Mouse (Mus musculus): ENCODE measurements around the gene Slc1a6. TPM values are rescaled to one million over a fixed set of nuclear protein-coding genes. Genes with fewer than 3 reads are reported as not detected.
"Not testable (repeated sequence)": the region's sequence is repeated elsewhere in the genome, so short reads cannot be mapped to it uniquely, and the experiment has no call there.

Slc1a6 gene
- total RNA-seq (2015), result not detected in 2 replicates
- total RNA-seq (2017), result not detected in 2 replicates

DNA sequence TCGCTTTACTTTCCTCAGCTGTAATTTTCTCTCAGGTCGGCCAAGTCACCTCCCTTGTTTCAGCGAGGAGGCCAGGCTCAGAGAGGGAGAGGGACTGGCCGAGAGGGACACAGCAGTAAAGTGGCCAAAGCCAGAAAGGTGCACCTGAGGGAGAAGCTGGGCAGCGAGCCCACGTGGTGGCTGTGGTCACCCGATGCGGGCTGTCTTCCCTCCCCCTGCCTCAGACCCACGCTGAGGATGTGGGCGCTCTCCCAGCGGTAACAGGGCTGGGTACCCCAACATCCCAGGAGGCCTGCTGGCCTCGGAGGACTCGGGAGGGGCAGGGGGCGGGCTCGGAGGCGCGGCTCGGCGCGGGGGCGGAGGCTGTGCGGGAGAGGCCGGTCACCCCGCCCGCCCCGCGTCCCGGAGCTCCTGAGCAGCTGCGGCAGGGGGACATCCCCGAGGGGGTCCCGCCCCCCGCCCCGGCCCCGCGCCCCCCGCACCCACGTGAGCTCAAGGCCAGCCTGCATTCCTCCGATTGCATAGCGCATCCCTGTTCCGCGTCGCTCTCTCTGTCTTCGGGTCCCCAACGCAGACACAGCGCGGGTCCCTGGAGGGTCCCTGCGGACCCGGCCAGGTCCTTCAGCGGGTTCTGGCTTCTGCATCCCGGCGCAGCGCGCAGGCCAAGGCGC is at the start of gene Slc1a6:
TSS of gene Slc1a6 (plus strand) at position 516 of the 671 bp plus-strand sequence.
- no peak for ATAC-seq (ENCODE audit: poor library complexity, severe bottlenecking)

DNA sequence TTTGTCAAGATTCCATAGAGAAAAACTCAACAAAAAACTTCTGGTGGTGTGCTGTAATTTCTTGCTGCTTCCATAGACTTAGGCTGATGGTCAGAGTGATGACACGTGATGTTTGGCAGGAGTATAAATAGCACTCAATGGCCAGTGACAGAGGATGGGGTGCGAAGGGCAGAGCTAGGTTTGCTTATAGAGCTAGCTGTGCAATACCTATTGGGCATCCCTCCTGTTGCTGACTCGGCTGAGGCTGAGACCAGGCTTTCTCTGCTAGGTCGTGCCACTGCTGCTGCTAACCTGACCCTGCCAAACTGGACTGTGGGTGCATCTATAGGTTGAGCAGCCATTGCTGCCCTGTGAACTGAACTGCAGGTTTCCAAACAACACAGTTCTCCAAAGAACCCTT is 40.5 kb upstream of the Slc1a6 start:
- no peak for ATAC-seq (ENCODE audit: poor library complexity, severe bottlenecking)

DNA sequence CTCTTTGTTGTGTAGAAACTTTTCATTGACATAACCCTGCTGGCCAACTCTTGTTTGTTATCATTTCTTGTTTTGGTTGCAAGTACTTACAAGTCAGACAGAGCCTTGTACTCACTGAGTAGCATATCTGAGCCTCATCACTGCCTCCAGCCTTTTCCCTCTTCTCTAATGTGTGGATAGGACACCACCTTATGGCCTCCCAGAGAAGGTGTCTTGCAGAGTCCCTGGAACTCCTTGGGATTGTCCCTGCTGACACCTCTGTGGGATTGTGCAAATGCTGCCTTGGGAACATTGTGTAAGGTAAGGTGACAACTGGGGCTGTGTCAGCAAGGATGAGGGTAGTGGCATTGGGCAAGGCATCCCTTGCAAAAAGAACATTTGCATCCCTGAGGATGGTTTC is 36.6 kb upstream of the Slc1a6 start:
- no peak for ATAC-seq (ENCODE audit: poor library complexity, severe bottlenecking)

DNA sequence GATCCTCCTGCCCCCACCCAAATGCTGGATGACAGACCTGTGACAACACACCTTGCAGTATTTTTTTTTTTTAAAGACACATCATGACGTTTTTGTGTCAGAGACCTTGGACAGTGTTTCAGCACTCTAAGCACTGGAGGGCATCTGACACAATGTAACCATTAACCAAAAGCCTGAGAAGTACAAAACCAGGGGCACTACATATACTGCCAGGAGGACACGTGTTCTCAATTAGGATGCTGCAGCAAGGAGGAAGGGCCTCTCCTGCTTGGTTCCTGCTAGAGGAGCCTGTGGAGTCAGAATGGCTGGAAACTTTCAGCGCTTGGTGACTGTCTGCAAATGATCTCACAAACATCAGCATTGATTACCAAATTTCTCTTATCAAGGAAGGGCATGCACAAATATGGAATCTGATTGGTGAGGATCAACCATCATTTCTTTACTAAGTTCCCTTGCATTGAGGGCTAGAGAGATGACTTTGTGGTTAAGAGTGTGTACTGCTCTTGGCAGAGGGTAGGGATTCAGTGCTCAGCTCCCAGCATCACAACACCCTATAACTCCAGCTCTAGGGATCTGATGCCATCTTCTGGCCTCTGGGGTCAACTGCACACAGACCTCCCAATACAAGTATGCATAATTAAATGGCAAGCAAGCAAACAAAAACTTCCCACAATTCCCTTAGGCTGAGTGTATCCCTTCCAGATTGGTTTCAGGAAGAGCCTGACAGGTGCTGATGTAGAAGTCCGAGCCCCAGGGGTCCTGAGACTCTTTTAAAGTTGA is 34.7 kb upstream of the Slc1a6 start:
- ATAC-seq (ENCODE audit: poor library complexity, severe bottlenecking), result no peak

DNA sequence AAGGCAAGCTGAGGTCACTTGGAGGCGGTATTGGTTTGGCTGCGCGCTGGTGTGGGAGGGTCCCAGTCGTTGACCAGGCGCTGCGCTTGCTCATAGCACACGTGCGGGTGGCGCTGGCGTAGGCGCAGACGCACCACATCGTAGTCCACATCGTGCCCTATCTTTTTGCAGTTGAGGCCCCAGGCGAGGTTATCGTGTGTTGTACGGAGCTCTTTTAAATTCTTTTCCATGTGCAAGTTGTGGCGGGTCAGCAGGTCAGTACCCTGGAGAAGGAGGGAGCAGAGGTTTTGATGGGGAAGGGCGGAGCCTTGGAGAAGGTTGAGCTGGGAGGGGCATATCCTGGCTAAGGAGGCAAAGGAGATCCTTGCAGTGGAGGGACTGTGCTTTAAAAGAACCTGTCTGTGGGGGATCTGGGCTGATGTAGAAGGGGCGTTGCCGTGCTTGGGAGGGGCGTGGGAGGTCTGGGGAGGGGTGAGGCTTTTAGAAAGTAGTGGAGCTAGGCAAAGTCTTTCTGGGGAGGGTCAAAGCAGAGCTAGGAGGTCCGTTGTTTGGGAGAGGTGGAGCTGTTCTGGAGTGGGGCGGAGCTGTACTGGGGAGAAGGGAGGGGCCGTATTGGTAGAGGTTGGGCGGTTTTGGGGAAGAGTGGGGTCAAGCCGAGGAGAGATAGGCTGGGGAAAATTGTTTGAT is 33.1 kb upstream of the Slc1a6 start:
- no peak for ATAC-seq (ENCODE audit: poor library complexity, severe bottlenecking)

DNA sequence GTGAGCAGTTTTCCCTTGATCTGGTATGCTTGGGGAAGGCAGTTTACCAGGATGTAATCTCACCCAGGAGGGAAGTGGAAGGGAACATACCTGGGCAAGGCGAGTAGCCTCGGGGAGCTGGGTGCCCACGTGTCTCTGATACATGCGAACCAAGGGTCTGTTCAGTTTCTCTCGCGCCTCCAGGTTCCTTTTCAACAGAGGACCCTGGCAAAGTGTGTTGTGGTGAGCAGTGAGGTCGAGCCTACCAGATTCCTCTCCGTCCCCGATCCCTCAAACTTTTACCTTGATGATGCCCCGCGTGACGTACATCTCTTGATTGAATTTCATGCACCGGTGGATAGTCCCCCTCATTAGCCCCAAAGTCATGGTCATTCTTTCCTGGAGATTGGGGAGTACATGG is 32.1 kb upstream of the Slc1a6 start:
- no peak for ATAC-seq (ENCODE audit: poor library complexity, severe bottlenecking)

DNA sequence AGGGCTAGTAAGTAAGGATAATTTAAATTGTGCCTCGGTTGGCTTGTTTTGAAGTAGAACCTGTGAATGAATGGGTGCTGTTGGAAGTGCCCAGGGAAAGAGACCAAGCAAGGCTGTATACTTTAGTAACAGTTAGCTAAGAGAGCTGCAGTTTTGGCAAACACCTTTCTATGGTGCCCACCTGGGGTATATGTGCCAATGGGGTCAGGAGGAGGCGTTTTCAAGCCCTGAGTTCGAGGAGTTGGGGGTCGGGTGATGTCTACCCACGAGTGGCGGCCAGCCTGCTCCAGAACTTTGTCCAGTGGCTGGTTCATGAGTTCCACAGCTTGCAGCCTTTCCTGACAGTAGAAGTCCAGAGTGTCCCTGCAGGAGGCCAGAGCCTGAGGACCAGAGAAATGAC is 31.4 kb upstream of the Slc1a6 start:
- no peak for ATAC-seq (ENCODE audit: poor library complexity, severe bottlenecking)

DNA sequence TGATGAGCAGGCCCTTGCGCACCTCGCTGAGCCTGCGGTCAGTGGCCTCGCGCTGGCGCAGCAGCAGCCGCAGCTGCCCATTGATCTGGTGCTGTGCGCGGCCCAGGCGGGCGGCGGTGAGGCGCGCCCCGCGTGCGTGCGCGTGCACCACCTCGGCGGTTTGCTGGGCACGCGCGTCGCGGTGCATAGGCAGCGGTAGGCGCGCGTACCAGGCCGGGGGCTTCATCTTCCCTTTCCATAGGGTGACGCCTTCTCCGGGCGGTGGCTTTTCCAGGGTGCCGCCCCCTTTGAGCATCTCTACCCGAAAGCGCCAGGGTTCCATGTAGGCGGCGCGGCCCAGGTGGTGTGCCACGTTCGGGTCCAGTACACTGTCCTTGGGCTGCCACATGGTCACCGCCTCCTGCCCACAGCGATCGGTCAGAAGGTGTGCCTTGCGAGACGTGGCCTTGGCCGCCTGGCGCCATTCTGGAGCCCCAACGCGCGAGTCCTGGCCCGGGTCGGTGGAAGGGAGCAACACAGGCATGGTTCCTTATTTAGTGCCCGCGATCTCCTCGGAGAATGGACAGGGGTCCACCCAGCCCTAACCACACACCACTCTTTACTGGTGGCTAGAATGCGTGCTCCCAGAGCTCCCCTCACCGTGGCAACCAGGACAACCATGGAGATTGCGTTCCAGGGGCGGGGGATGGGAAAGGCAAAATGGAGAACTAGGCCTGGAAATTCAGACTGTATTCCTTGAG is 27.7 kb upstream of the Slc1a6 start, which contains the start of gene Ccdc105:
TSS of gene Ccdc105 (minus strand) at position 614 of the 740 bp plus-strand sequence.
- ATAC-seq (ENCODE audit: poor library complexity, severe bottlenecking), result no peak

DNA sequence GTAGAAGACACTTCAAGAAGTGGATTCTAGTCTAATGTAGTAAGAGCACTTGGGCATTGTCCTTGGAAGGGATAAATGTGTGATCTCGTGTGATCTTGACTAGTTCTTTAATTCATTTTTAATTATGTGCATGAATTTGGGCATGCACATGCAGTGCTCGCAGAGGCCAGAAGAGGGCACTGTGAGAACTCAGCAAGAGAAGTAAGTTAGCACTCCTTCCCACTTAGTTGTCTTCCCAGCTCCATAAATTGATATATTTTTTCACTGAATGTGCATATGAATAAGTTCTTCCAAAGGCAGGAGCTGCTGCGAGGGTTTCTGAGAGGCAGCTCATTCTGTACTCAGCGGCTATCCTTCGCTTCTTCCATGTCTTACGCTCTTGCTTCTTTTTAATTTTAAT is 24.3 kb upstream of the Slc1a6 start:
- peak; percentile 54; the same call in 1 of the 2 replicates for ATAC-seq (ENCODE audit: poor library complexity, severe bottlenecking)

DNA sequence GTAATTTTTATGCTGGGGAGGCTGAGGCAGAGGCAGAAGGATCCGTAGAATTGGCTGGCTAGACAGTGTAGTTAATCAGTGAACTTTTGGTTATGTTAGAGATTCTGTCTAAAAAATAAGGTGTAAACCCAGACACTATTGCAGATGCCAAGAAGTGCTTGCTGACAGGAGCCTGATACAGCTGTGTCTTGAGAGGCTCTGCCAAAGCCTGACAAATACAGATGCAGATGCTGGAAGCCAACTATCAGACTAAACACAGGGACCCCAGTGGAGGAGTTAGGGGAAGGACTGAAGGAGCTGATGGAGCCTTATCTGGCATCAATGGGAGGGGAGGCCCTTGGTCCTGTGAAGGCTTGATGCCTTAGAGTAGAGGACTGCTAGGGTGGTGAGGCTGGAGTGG is 14.7 kb upstream of the Slc1a6 start:
- ATAC-seq (ENCODE audit: poor library complexity, severe bottlenecking), result no peak

DNA sequence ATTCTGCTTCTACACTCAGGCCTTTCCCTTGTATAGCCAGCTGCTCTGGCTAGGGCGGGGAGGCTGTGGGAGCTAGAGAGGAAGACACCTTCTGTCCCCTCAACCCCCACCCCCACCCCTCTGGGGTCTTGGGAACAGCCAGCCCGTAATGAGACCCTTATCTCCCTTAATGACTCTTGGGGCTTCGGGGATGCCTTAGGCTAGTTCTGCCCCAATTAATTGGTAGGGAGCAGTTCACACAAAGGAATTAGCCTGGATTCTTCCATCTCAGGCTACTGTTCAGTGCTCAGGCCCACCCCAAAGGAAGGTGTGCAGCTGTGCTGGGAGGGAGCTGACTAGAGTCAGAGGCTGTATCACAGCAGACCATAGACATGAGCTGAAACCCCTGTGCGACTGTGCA is 4.5 kb upstream of the Slc1a6 start:
- no peak for ATAC-seq (ENCODE audit: poor library complexity, severe bottlenecking)

DNA sequence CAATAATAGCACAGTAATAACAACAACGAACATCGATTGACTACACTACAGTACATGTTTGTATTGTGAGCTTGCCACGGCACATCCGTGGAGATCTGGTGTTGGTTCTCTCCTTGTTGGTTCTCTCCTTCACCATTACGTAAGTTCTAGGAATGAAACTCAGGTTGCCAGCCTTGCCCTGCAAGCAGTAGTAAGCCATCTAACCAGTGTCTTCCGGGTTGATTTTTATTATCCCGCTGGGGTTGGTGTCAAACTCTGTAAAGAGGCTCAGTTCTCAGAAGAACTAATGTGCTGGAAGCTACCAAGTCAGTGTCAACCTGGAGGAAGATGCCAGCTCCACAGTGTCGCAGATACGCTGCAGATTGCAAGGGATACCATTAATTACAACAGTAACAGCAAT is 769 bp upstream of the Slc1a6 start:
- no peak for ATAC-seq (ENCODE audit: poor library complexity, severe bottlenecking)

DNA sequence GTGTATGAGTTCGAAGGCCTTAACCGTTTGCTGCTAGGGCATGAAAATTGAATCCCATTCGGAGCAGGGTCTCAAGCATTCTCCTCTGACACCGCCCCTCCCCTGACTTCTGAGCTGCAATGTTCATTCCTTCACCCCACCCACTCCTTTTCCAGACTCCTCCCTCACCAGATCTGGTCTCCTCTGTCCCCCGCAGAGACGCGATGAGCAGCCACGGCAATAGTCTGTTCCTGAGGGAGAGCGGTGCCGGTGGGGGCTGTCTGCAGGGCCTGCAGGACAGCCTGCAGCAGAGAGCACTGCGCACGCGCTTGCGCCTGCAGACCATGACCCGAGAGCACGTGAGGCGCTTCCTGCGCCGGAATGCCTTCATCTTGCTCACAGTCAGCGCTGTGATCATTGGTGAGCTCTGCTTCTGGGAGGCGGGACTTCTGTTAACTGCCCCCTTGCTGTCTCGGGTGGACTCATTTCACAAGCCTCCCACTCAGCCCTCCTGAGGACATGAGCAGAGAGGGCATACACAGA is 7.3 kb downstream of the Slc1a6 start:
- ATAC-seq (ENCODE audit: poor library complexity, severe bottlenecking), result no peak; the same call in 1 of the 2 replicates

DNA sequence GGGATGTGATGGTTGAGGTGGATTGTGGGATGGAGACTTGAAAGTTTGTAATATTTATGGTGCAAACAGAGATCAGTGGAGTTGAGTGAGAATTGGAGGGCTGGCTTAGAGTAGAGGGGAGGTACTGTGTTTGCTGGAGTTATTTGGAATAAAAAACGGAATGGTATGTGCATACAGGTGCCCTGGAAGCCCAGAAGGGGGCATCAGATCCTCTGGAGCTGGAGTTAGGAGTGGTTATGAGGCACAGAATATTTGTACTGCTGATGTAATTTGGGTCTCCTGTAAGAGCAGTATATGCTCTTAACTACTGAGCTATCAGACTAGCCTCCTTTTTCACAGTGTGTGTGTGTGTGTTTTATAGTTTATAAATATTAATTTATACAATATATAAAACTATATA is 10.3 kb downstream of the Slc1a6 start:
- ATAC-seq (ENCODE audit: poor library complexity, severe bottlenecking), result no peak

DNA sequence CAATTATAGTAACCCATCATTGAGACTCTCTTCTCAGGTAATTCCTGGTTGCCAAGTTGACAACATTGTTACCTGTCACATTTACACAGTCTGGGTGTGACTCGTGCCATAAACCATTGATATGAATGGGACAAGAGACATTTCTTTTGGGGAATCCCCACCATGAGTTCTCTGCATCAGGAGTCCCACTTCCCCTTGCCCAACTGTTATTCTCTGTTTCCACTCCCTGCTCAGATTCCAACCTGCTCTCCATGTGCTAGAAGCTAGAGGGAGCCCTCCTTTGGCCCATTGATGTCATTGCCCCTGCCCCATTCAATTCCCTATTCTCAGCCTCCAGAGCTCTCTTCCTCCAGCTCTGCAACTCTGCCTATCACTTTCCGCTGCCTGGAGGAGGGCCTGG is 21.2 kb downstream of the Slc1a6 start:
- ATAC-seq (ENCODE audit: poor library complexity, severe bottlenecking), result no peak

DNA sequence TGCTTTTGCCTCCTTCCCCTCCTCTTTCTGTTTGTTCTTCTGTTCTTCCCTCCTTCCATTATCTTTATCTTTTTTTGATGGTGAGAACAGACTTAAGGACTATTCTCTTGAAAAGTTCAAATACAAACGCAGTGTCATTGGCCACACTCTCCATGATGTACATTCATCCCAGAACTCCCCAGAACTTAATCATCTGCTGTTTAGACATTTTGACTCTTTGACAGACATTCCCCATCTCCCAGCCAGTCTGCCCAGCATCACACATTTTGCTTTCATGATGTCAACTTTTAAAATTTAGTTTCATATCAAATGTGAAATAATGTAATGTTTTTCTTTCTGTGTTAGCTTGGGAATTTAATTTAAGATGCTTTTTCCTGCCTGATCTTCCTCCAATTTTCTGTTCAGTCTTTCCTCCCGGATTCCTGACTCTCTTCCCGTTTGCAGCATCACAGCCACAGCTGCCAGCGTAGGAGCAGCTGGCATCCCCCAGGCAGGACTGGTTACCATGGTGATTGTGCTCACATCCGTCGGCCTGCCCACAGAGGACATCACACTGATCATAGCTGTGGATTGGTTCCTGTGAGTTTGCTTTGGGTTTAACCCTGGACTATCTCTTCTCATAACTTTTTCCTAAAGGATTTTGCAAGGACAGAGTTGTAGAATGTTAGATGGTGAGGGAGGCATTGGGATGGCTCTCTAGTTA is 32.2 kb downstream of the Slc1a6 start:
- no peak for ATAC-seq (ENCODE audit: poor library complexity, severe bottlenecking)

DNA sequence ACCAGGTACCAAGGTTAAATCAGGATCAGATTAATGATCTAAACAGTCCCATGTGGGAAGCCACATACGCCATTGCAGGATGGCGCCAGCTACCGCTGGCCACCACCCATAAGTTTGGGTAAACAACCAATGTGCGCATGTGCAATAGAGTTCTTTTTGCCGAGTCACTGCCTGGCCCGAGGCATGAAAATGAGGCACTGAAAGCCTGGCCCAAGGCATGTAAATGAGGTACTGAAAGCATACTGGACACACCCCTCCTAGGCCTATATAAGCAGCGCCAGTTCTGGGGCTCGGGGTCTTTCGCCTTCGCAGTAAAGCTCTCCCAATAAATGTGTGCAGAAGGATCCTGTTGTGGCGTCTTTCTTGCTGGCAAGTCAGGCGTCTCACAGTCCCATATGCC is 60.2 kb downstream of the Slc1a6 start:
- ATAC-seq (ENCODE audit: poor library complexity, severe bottlenecking), result not testable (repeated sequence)

DNA sequence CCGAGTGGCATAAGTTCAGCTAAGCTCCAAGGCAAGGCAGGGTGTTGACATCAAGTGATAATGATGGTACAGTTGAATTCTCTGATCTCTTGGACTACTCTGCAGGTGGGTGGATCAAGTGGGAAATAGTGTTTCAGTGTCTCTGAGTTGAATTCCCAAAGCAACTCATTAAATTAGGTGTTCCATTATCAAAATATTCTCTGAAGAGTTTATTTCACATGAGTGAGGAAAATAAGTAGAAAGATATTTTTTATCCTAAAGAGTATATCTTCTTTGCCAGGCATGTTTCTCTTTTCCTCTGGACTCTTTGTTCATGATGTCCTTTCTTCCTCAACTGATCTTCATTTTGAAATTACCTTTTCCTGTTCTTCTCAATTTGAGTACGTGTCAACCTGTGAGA is 71.8 kb downstream of the Slc1a6 start, which contains the start of gene Olfr1356:
TSS of gene Olfr1356 (minus strand) at position 101 of the 400 bp plus-strand sequence.
- ATAC-seq (ENCODE audit: poor library complexity, severe bottlenecking), result no peak

Measured in megakaryocyte, adult 5-6 weeks (primary cell).